Mouse (Mus musculus) regulatory T cell (primary cell): ENCODE data around the gene Olfr547.
"Not testable (repeated sequence)": the region's sequence is repeated elsewhere in the genome, so short reads cannot be mapped to it uniquely, and the experiment has no call there.

Experiments
- in situ Hi-C: fragments of 300-600 bp; cut with MboI, MseI; formaldehyde crosslinking; loops from one replicate; pipeline ENCODE4 v1.15.1; 2025; ENCODE audit warnings: high pct_unique_total_duplicates

Gene Olfr547

GRCm38 (mm10) chr7:102534449-102534848 is at the start of gene Olfr547:
Gene Olfr547, plus strand, starts transcription at chr7:102534749.
- in situ Hi-C loops = no loop called here

GRCm38 (mm10) chr7:102484766-102485165 is 49.8 kb upstream of the Olfr547 start:
- in situ Hi-C loops = loop anchor here (10.0 kb wide), 1 partner anchor 1860 kb away; no protein-coding TSS in a partner anchor

- in situ Hi-C loops = loop anchor here (10.0 kb wide), 1 partner anchor 1859 kb away; no protein-coding TSS in a partner anchor
Observed at GRCm38 (mm10) chr7:102486105-102486504, 48.4 kb upstream of the Olfr547 start.

- in situ Hi-C loops = loop anchor here (10.0 kb wide), 1 partner anchor 1857 kb away; no protein-coding TSS in a partner anchor
Observed at GRCm38 (mm10) chr7:102488161-102488560, 46.4 kb upstream of the Olfr547 start, which contains the start of gene Olfr544. Gene Olfr544, minus strand, starts transcription at chr7:102488313.

- in situ Hi-C loops = not testable (repeated sequence)
Observed at GRCm38 (mm10) chr7:102494416-102494815, 40.1 kb upstream of the Olfr547 start.

- in situ Hi-C loops = no loop called here
Observed at GRCm38 (mm10) chr7:102499473-102499872, 35.1 kb upstream of the Olfr547 start, which contains the start of gene Olfr545. Gene Olfr545, minus strand, starts transcription at chr7:102499573.

GRCm38 (mm10) chr7:102501986-102502385 is 32.6 kb upstream of the Olfr547 start:
- in situ Hi-C loops = no loop called here

- in situ Hi-C loops = loop anchor here (5.0 kb wide), 1 partner anchor 130 kb away; the partner anchor contains the start of gene Olfr554
Observed at GRCm38 (mm10) chr7:102506848-102507247, 27.7 kb upstream of the Olfr547 start.

- in situ Hi-C loops = loop anchor here (5.0 kb wide), 1 partner anchor 129 kb away; the partner anchor contains the start of gene Olfr554
Observed at GRCm38 (mm10) chr7:102508066-102508465, 26.5 kb upstream of the Olfr547 start.

- in situ Hi-C loops = loop anchor here (5.0 kb wide), 1 partner anchor 129 kb away; the partner anchor contains the start of gene Olfr554
Observed at GRCm38 (mm10) chr7:102508666-102509065, 25.9 kb upstream of the Olfr547 start.

GRCm38 (mm10) chr7:102509726-102510125 is 24.8 kb upstream of the Olfr547 start:
- in situ Hi-C loops = loop anchor here (5.0 to 10.0 kb wide), 3 partner anchors 128 to 413 kb away; partner anchors contain the start of genes Olfr554, Olfr560, Olfr572 and Olfr78

GRCm38 (mm10) chr7:102511927-102512326 is 22.6 kb upstream of the Olfr547 start:
- in situ Hi-C loops = loop anchor here (5.0 to 10.0 kb wide), 2 partner anchors 243 to 410 kb away; partner anchors contain the start of genes Olfr560, Olfr572 and Olfr78

GRCm38 (mm10) chr7:102512814-102513435 is 21.6 kb upstream of the Olfr547 start:
- in situ Hi-C loops = loop anchor here (5.0 to 10.0 kb wide), 2 partner anchors 242 to 409 kb away; partner anchors contain the start of genes Olfr560, Olfr572 and Olfr78

- in situ Hi-C loops = loop anchor here (5.0 to 10.0 kb wide), 2 partner anchors 241 to 408 kb away; partner anchors contain the start of genes Olfr560, Olfr572 and Olfr78
Observed at GRCm38 (mm10) chr7:102514144-102514543, 20.4 kb upstream of the Olfr547 start.

GRCm38 (mm10) chr7:102516261-102517050 is 18.1 kb upstream of the Olfr547 start:
- in situ Hi-C loops = loop anchor here (10.0 kb wide), 1 partner anchor 238 kb away; the partner anchor contains the start of genes Olfr560 and Olfr78

GRCm38 (mm10) chr7:102517051-102517335 is 17.6 kb upstream of the Olfr547 start:
- in situ Hi-C loops = loop anchor here (10.0 kb wide), 1 partner anchor 238 kb away; the partner anchor contains the start of genes Olfr560 and Olfr78

- in situ Hi-C loops = no loop called here
Observed at GRCm38 (mm10) chr7:102529052-102529451, 5.5 kb upstream of the Olfr547 start.

GRCm38 (mm10) chr7:102540596-102540995 is 6.0 kb downstream of the Olfr547 start, which contains the start of gene Olfr548-ps1:
Gene Olfr548-ps1, plus strand, starts transcription at chr7:102540896.
- in situ Hi-C loops = no loop called here

GRCm38 (mm10) chr7:102541251-102541650 is 6.7 kb downstream of the Olfr547 start:
- in situ Hi-C loops = no loop called here

GRCm38 (mm10) chr7:102549570-102549969 is 15.0 kb downstream of the Olfr547 start, which contains the start of gene Olfr549:
Gene Olfr549, plus strand, starts transcription at chr7:102549870.
- in situ Hi-C loops = no loop called here

- in situ Hi-C loops = no loop called here
Observed at GRCm38 (mm10) chr7:102553279-102553678, 18.7 kb downstream of the Olfr547 start.
